Mouse (Mus musculus) CD4-positive helper T cell, adult 2 months (primary cell): ENCODE measurements around the gene Cdc42bpa.
"Not testable (repeated sequence)": the region's sequence is repeated elsewhere in the genome, so short reads cannot be mapped to it uniquely, and the experiment has no call there.

Source experiments
- DNase-seq: peaks from one replicate; pipeline ENCODE4 v3.0.0-alpha.2; 2012; ENCODE audit warnings: low read depth, missing footprints, low spot score

The Cdc42bpa gene

DNA sequence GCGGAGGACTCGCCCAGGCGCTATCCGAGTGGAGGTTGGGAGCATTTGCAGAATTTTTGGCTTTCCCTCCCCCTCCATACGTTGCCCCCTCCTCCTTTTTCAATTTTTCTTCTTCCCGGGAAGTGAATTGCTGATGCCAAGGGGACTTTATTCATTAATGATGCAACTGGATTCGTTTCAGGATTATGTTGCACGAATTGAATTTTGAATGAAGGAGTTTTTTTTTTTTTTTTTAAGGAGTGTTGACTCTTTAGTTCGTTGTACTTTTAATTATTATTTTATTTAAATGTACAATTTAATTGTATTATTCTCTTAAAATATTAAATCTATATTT, 238 bp downstream of the Cdc42bpa start:
- DNase-seq: no peak

DNA sequence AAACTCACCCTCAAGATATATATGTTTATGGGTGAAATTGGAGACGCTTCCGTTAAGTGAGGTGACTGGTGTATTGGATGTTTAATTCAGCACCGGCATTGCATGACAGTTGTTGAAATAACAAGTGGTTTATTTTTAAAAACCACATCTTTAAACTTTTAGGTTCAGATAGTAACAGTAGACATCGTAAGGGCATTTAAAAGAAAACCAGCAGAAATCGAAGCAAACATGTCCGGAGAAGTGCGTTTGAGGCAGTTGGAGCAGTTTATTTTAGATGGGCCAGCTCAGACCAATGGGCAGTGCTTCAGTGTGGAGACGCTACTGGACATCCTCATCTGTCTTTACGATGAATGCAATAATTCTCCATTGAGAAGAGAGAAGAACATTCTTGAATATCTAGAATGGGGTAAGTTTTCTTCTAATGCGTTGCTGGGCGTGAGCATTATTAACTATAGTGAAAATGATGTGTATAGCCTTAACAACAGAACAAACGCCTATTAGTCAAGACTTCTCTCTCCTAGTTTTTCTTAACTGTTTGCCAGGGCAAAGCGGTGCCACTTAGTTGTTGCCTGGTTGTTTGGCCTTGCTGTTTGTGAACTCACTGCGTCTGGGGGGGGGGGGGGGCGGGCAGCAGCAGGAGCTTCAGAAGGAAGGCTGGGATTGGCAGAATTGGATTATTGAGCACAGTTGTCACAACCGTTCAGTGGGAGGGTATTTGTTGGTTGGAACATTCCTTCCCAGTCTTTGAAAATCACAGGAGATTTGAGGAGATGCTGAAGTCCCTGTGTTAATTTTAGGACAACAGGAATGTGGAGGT, 818 bp downstream of the Cdc42bpa start:
- no peak for DNase-seq

DNA sequence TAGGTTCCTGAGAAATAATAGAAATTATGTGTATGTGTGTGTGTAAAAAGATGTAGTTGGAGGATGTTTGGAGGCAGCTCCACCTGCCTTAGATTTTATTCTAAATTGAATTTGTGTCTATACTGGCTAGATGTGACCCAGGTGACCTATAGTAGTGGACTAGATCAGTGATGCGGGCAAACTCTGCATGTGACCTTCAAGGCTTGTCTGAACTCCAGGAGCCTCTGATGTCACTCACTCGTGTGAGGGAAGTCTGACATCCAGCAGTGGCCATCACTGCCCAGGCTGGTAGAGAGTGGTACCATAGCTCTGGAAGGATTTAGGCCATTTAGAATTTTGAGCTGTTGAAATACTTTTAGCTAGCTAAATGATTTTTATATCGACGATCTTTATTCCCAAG, 1.5 kb downstream of the Cdc42bpa start:
- no peak for DNase-seq

DNA sequence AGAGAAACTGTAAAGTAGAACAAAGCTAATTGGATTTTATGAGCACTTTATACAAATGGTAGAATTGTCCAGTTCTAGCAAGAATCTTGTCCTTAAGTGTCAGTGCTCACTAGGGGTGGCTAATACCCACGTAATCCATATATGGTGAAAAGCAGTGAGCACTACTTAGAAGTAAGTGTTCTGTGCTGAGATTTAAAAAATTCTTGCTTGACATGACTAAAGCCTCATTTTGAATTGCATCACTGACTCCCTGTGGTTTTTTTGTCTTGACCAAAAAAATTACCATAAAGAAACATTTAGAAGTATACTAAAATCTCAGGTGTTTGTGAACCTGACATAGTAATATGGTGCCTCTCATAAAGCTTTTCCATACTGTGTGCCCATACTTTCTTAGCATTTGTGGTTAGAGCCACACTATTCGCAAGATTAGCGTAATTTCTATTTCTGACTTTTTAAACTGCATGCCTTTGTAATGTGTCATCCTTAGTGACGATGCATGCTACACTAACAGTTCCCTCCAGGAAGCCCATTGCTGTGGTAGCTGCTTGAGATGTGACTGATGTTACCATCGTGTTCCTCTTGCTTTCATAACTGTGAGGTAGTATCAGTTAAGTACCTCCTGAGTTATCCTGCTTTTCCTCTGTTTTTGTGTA, 9.6 kb downstream of the Cdc42bpa start:
- no peak for DNase-seq

DNA sequence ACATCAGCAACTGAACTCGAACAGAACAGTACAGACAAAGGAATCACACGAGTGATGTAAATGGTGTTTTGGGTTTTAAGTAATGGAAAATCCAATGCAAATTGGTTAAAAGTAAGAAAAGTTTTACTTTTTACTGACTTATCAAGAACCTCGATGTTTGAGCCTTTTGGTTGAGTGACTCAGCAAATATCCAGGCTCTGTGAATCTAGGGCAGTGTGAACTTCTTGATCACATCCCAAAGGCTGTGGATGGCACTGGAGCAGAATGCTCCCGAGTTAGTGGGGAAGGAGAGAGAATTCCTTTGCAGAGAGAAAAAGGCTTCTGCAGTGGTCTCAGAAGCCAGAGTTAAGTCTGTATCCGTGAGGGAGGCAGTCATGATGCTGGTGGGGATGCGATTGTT, 14.7 kb downstream of the Cdc42bpa start:
- no peak for DNase-seq

DNA sequence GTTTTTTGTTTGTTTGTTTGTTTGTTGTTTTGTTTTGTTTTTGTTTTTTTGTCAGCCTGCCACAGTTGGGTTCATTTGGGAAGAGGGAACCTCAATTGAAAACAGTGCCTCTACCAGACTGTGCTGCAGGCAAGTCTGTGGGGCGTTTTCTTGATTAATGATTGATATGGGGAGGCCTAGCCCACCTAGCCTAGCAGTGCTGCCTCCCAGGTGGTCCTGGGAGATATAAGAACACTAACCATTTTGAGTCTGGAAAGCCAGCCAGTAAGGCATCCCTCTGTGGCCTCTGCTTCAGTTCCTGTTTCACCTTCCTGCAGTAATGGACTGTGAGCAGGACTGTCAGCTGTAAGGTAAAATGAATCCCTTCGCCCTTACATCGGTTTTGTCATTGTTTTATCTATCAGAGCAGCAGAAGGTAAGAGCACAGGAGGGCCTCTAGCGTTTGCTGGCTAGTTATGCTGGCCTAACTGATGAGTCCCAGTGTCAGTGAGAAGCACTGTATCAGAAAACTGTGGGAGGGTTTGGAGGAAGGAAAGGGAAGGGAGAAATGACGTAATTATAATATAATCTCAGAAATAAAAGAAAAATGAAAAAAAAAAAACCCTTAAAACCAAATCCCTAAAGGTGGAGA, 15.5 kb downstream of the Cdc42bpa start:
- DNase-seq: no peak

DNA sequence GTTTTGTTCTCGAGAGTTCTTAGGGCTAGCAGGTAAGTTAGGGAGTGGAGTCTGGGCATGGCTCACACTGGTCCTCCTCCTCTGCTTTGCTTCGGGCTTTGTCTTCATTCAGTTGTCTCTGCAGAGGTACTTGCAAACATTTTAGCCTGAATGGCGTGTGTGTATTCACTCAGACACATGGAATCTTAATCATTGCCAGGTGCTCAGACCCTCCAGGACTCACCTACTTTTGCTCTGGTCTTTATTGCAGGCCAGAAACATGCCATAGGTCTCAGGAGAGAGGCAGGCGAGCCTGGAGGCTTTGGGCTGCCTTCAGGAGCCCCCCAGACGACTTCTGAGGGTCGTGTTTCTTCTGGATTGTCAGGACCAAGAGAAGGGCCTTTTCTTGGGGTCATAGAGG, 17.2 kb downstream of the Cdc42bpa start:
- DNase-seq: no peak

DNA sequence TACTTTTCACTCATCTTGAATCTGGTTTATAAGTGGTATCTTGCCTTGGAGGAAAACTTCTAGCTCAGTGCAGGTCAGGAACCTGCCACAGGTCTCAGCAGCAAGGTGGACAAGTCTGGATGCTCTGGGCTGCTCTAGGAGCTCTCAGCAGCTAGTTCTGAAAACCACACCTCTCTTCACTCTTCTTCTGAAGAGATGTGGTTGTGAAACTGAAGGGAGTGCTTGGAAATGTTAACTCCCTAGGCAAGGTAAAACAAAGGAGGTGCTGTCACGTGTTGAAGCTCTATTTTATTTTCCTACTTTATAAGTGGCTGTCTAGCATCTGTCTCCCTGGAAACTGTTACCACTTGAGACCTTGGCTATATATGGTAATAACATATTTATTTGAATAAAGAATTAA, 18.5 kb downstream of the Cdc42bpa start:
- no peak for DNase-seq

DNA sequence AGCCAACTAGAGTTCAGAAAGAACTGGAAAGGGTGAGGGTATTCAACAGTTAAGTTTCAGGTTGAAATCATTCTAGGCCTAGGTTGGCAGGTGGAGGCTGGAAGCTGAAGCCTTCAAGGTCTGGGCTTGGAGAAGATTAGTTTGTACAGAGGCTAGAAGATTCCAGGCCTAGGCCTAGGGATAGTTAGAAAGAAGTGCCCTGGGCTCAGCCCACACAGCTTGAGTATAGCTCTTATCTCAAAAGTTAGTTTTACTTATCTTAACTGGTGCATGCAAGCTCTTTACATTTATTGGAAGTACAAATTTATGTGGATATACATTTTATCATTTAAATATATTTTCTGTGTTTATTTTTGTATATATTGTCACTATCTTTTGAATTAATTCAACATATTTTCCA, 21.4 kb downstream of the Cdc42bpa start:
- DNase-seq: no peak

DNA sequence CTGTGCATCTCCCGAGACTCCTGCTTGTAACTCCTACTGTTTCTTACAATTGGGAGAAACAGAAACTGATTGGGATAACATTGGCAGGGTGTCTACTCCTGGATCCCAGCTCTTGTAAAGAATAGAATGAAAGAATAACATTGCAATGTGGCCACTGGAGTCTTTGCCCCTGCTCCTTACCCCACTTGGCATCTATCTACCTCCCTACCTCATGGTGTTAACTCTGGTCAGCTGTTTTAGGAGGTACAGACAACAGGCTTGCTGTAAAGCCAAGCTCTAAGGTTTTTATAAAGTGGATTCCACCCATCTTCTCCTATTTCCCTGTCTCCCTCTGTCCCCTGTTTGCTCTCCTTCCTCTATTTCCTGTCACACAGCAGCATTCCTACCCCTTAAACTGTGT, 21.9 kb downstream of the Cdc42bpa start:
- DNase-seq: no peak

DNA sequence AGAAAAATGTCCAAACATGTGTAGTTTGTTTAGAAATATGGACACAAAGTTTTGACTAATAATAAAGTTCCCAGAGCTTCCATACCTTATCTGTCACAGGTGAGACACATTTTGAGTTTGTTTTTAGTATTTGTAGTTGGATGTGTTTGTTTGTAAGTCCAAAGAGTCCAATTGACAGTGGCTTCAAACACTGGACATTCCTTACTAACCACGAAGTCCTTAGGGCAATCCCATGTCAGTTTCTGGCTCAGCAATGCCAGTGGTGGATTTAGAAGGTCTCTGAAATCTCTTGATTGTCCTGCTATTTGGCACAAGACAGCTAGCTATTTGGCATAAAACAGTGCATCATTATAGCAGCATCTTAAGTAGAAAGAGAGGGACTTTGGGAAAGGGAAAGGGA, 22.7 kb downstream of the Cdc42bpa start:
- DNase-seq: no peak

DNA sequence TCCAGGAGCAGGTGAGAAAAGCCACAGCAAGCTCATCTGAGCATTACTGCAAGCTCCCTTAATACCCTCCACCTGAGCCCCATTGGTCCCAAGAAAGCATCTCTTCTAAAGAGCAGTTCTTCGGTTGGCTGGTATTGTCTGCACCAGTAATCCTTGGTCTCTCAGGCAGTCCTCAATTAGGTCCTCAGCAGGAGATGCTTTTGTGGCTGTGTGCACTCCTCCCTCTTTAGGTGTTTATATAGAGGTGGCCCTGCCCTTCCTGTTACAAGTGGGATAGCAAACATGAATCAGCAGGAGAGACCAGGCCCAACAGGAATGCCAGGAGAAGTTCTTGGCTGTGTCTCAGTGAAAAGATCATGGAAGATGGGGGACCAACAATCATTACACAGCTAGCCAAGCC, 23.9 kb downstream of the Cdc42bpa start:
- no peak for DNase-seq

DNA sequence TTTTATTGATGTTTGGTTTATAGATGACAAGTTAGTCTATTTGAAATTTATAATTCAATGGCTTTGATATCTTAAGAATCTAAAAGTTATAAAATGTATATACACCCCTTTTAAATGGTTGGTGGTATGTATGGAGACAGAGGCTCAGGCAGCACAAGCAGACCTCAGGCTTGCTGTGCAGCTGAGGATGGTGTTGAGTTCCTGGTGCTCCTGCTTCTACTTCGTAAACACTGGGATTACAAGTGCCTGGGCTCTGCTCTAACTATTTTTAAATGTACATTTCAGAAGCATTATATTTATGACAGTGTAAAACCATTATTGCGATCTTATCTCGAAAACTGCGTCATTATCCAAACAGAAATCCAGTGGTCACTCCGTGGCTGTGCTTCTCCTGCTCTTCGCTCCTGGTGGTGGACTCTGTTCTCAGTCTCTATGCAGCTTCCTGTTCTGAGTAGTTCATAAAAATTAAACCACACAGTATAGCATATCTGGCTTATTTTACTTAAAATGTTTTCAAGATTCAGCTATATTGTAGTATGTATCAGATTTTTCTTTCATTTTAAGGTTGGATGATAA, 31.5 kb downstream of the Cdc42bpa start:
- DNase-seq: no peak

DNA sequence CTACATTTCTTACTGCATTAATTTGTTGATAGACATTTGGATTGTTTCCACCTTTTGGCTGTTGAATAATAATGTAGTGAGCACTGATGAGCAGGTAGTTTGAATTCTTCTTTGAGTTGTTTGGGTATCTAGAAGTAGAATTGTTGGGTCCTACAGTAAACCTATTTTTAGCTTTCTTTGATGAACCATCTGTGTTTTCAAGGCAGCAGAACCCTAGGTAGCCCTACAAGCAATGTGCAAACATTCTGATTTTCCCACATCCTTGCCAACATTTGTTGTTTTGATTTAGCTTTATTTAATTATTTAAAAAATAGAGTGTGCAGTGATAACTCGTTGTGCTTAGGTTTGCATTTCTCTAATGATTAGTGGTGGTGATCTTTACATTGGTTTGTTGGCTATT, 32.0 kb downstream of the Cdc42bpa start:
- no peak for DNase-seq

DNA sequence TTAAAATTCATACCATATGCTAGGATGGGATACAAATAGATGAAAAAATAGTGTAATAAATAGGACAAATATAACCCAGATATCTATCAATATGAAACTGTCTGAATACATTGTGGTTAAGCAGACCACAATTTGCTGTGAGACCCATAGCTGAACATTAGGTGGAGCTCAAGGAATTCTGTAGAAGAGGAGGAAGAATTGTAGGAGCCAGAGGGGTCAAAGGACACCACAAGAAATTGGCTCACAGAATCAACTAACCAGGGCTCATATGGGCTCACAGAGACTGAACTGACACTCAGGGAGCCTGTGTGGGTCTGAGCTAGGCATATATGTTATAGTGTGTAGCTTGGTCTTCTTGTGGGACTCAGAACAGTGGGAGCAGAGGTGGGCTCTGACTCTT, 47.8 kb downstream of the Cdc42bpa start:
- no peak for DNase-seq

DNA sequence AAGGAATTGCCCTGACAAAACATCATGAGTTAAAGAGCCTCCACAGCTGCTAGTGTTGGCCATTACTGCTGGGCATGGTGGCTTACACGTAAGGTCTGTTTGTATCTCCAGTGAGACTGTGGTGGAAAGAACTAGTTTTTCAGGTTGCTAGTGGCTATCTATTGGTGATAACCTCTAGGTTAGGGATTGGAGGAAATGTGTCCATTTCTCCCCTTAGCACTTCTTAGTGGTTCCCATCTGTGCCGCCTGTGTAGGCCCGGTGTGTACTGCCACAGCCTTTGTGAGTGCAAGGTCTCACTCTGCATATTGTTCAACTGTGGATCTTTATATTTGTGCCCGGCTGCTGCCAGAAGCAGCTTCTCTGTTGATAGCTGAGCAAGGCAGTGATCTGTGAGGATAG, 53.2 kb downstream of the Cdc42bpa start:
- no peak for DNase-seq

DNA sequence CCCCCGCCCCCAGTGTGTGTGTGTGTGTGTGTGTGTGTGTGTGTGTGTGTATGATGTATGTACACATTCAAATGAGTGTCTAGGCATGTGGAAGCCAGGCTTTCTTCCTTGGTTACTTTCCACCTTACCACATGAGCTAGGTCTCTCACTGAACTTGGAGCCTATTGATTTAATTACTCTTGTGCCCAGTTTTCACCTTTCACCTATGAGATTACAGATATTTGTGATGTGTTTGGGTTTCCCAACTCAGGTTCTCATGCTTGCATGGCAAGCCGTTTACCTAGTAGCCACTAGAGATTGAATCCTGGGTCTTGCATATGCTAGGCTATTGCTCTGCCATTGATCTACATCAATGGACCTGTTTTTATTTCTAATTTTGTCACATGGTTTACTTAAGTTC, 57.9 kb downstream of the Cdc42bpa start:
- DNase-seq: no peak

DNA sequence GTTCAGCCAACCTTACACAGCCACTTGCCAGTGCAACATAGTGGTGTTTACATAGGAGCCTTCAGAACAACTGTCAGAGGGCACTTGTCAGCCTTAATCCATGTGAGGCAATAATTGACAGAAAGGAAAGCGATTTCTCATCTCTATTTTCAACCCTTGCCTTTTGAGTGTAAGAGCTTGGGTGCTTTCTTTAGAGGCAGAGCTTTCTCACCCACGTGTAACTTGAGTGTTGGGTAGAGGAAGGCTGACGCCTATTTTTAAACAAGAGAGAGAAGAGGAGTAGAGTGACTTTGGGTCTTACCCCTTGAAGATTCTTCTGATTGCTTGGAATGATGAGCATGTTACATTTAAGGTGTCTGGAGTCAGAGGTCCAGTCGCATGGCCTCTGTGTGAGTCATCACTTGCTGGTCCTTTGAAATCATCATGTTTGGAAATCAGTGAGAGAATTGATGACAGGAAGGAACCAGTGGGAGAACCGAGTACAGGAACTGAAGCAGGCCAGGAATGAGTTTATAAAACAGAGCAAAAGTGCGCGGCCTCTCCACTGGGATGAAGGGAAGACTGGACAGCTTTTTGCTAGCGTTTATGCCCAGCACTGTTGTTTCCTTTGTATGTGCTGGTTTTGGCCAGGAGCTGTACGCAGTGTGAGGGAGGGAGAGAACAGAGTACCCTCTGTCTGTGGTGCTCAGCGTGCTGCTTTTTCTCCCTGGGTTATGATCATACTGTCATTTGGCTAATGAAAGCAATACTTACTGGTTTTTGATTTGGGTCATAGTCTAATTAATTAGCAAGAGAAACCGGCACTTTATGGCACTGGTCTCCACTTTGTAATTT, 61.4 kb downstream of the Cdc42bpa start:
- no peak for DNase-seq

DNA sequence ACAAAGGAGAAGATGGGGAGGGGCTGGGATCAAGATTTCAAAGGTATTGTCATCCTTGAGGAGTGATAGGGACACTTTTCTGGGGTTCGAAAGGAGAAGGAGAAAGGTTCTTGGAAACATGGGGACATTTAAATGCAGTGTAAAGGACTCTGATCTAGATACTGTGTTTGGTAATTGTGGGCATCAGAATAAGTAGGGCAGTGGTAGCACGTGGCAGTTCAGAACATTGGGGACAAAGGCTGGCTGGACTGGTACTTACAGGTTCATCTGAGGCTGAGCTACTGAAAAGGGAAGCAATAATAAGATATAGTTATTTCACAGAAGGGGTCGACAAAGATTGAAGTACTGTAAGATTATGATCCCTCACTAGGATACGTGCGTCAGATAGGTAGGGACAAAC, 63.2 kb downstream of the Cdc42bpa start:
- no peak for DNase-seq

DNA sequence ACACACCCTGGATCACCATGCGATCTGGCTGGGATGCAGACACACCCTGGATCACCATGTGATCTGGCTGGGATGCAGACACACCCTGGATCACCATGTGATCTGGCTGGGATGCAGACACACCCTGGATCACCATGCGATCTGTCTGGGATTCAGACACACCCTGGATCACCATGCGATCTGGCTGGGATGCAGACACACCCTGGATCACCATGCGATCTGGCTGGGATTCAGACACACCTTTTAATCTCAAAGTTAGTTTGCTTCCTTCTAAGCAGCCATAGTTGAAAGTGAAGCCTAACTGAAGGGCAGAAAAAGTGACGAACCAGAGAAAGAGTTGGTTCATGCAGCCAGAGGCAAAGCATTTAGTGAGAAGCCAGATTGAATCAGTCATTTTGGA, 69.6 kb downstream of the Cdc42bpa start:
- DNase-seq: not testable (repeated sequence)

DNA sequence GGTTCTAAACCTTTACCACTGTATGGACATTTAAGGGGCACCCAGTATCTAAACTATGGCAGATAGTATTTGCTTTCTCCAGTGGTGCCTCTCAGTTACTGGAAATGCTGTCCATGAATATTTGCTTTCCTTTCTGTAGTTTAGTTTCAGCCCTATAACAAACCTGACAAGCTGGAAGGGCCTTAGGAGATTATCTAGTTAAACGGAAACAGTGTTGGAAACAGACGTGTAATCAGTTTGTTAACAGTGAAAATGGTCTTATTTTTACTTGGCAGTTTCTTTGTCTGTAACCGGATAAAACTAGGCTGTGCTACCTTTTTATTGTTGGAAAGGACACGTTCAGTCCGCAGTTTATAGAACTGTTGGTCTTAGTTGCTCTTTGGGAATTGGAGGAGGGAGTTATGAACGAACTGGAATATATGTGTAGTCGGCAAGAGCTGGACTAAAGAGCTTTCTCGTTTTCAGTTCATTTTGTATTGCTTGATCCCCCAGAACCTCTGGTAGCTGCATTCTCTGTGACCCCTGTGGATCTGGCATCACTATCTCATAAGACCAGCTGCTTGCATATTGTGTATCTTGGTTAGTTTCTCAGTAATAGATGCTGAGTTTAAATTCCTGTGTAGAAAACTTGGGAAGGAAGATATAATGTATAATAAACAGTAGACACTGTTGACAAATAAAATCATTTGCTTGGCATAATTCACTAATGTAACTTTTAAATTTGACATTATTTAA, 70.5 kb downstream of the Cdc42bpa start:
- no peak for DNase-seq
